Mouse (Mus musculus): ENCODE data around the gene Cux2.
A peak's percentile ranks its signal among the peaks of the same experiment; 100 is the strongest.

Cux2 gene

DNA sequence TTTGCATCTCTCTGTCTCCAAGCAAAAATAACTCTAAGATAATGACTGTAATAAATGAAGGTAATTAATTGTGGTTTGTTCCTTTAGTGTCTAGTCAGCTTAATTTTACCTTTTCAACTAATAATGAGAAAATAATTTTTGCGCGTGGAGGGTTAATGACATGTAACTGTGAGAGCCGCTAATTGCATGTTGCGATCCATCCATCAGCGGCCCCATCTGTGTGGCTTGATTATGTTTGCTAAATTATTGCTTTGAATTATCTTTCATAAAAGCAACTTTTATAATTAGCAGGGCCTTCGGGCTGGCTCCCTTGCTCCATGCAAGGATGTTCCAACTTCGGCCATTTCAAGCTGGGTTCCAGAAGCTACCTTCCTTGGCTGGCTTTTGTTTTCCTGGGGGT, 130.7 kb downstream of the Cux2 start:
- no peak for DNase-seq (ENCODE audit: low spot score in 2 of 2)

DNA sequence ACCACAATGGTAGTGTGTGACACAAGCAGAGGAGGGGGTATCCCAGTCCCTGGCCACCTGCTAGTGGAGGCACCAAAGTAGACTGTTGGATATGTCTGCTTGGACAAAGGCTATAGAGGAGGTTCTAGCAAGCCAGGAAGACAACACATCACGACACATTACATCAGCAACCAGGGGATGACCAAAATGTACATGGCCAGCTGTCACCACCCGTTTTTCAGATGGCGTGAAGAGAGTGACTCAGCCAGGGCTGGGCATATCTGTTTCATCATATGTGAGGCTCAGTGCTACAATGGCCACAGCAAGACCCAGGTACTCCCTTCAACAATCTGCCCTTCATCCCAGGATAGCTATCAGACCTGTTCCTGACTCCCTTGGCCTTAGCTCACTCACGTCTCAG, 133.1 kb downstream of the Cux2 start:
- no peak for DNase-seq (ENCODE audit: low spot score in 2 of 2)

DNA sequence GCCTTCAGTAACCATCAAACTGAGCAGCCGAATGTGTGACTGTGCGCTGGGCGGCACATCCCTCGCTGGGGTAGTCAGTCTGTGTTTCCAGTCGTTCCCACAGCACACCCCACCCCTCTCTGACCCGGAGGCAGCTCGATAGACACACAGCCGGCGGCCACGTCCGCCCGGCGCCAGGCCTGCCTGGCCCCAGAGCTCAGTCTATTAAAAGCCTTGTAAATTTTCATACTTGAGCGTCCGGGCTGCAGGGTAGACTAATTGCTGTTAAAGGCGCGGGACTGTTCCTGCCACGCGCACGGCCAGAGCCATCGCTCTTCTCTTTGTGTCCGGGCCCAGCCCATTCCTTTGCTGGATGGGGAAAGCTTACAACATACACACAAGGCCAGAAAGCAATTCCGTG, 135.9 kb downstream of the Cux2 start:
- no peak for DNase-seq (ENCODE audit: low spot score in 2 of 2)

DNA sequence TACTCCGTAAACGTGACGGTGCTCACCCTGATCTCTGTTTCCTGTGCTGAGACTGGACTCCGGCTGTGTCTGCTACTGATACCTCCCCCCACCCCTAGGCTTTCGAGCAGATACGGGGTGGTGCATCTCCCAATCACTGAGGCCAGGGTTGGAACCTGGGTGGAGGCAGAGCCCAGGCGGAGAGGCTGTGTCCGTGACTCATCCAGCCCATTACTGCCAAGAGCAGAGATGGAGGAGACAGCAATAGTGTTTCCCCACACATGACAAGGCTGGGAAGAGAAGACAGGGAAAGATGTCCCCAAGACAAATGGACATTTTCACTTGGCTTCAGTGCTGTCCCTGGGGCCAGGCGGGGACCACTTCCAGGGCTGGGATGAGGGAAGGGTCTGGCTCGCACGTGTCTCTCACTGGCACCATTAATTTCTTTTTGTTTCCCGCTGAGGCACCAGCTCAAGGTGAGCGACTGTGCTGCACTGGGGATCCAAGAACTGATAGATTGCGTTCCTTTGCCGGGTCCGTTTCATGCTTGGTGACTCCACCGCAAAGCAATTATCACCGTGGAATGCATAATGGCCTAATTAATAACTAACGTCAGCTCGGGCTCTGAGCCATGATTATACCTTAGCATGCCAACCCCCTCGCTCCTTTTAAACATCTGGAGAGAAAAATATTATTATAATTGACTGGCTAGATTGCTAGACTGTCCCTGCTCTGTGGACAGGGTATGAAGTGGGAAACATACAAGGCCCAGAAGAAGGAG, 140.5 kb downstream of the Cux2 start:
- DNase-seq (ENCODE audit: low spot score in 2 of 2) = no peak

DNA sequence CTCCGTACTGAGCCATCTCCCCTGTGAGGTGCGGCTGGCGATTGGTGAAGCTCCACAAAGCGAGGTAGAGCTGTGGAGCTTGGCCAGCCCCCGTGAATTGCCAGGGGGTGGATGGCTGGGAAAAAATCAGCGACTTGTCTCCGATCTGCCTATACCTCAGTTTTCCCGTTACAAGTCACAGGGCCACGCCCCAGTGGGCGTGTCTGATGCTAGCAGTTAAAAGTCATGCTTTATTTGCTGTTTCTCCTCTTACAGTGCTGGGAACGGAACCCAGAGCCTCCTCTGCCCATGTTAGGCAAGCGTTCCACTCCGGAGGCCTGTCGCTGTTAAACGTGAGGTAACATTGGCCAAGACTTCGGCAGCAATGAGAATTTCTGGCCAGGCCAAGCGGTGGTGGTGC, 144.2 kb downstream of the Cux2 start:
- no peak for DNase-seq (ENCODE audit: low spot score in 2 of 2)

DNA sequence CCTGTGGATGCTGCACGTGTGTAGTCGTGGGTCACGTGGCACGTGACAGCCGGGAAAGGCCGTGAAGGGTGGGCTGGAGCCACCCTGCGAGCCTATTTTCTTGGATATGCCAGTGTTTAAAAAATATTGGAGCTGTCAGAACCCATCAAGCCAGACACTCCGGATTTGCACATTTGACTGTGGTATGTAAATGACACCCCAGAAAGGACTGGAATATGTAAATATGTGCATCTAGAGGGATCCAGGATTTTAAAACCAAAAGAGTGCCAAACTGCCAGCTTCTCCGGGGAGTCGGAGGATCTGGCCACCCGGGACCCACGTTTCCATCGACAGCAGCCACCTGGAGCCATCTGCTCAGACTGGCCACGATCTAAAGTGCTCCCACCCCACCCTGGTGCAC, 145.1 kb downstream of the Cux2 start:
- no peak for DNase-seq (ENCODE audit: low spot score in 2 of 2)

DNA sequence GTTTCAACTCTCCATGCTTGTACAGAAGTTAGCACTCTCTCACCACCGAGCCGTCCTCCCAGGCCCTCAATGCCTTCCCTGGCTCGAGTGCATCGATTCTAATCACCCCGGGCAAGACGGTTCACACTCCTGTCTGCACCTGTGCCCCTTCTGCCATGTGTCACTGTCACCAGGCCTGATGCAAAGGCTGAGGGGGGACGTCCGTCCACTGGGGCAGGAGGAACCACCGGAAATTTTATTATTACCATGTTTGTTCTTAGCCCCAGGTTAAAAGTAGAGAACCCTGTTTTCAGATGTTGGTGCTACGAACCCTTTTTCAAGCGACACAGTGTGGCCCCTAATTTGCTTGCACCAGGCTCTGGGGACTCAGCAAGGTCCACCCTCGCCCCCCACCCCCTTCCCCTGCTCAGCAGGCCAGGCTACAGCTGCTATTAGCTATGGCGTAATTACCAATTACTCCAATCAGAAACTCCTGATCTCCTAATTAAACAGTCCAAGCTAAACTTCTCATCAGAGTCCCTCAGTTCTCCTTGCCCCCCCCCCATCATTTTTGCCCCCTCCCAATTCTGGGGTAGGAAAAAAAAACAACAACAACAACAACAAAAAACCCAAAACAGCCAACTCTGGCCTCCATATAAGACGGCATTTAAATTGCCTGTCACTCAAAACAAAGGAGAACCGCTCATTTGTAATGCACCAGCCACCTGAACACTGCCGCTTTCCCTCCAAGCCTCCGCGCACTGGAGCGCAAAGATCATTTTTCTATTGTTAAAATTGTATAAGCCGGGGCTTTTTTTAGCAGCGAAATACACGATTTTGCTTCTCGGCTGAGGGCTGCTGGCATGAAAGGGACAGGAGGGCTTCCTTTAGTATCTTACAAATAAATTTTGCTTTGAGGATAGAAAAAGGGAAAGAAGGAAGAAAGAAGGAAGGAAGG, 146.8 kb downstream of the Cux2 start:
- no peak for DNase-seq (ENCODE audit: low spot score in 2 of 2)

DNA sequence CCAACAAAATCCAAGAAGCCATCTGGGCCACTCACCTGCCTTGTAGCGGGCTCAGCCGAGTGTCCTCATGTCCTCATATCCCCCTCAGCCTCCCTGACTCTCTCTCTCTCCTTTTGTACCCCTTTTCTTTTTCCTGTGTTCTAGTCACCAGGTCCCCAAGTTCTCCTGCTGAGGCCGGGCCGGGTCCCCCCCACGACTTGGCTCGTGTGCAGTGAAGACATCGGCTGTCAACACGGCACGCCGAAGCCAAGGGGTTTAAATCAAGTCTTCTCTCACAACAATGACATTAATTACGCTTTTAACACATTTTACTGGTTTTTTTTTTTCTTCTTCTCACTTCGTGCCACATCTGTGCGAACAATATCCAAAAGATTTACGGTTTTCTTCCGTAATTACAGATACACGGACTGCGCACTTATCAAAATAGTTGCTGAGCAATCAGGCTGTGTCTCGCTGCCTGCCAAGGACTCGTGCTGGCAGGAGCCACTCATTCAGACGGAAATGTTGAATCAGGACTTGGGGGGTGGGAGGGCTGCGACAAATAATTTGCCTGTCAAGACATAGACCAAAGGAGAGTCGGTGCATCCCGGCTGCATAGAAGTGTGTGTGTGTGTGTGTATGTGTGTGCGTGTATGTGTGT, 154.7 kb downstream of the Cux2 start:
- DNase-seq (ENCODE audit: low spot score in 2 of 2) = no peak

DNA sequence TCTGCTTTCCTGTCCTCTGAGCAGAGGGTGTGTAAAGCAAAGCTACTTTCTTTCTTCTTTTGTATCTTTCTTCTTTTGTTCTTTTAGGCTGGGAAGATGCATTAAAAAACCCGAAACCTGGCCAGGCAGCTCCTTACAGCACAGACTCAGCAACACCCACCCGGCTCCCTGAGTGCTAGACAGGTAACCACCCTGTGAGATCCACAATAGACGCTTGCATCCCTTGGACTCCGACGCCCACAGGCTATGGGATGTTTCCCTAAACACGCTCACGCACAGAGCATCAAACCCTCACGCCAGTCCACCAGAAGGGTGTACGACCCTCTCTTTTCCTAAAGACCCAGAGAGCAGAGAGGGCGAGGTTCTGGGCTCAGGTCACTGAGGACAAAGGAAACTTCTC, 155.3 kb downstream of the Cux2 start:
- no peak for DNase-seq (ENCODE audit: low spot score in 2 of 2)

DNA sequence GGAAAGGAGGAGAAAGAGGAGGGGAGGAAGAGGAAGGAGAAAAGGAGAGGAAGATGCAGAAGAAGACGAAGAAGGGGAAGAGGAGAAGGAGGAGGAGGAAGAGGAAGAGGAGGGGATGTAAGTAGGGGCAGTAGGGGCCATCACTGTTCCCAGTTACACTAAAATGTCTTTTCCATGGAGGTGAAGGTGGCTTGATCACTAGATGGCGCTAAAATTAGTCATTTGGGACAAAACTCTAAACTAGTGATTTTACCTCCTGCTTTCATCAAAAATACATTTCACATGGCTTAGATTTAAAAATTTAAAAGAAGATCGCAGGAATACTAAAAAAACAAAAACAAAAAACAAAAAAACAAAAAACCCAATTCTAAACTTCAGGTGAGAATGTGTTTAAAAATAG, 156.3 kb downstream of the Cux2 start:
- DNase-seq (ENCODE audit: low spot score in 2 of 2) = no peak

DNA sequence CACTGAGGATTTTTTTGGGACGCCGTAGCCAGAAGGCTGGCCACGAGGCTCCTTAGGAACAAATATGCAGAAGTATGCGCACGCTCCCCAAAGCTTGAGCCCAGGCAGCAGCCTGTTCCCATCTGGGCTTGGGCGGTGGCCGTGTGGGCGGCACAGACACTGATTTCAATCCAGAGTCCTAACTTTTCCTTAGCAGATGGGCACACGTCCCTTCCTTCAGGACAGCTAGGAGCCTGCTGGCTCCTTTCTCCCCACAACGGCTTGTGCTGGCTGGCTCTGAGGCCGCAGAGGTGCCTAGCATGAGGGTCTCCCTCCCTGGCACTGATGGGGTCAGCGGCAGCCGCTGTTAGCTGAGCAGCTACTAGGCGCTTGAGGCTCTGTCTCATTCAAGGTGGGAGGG, 157.6 kb downstream of the Cux2 start:
- peak; percentile 56 to 69 for DNase-seq (ENCODE audit: low spot score in 2 of 2)

DNA sequence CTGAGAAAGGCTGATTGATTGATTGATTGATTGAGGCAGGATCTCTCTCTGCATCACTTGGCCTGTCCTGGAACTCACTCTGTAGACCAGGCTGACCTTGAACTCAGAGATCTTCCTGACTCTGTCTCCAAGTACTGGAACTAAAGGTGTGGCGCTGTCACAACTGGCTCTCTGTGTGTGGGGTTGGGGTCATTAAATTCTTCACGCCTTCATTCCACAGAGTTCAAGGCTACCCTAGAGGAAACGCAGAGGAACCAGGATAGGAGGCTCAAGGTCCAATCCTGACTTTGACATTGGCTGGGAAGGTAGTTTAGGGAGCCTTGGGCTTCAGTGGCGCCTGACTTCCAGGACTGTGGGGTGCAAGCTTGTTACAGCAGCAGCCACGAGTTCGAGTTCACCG, 159.0 kb downstream of the Cux2 start:
- DNase-seq (ENCODE audit: low spot score in 2 of 2) = no peak

DNA sequence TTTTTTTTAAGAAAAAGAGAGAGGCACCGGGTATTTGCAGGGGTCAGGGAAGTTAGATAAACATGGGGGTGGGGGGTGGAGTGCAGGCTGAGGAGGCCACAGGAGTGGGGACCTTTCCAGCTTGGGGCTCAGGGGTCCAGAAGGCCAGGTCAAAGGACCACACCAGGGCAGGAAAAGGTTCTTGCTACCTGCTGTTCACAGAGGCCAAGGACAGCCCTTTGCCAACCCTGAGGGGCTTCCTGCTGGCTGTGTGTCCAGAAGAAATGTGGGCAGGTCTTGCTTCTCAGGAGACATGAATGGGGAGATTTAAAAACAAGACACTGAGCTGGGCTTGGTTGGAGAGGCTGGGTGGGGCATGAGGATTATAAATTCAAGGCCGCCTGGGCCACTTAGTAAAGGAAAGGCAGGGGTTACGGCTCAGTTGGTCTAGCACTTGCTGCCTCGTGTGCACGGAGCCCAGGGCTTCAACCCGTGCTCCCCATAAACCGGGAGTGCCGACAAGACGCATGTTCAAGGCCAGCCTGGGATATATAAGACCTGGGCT, 160.0 kb downstream of the Cux2 start:
- DNase-seq (ENCODE audit: low spot score in 2 of 2) = no peak

DNA sequence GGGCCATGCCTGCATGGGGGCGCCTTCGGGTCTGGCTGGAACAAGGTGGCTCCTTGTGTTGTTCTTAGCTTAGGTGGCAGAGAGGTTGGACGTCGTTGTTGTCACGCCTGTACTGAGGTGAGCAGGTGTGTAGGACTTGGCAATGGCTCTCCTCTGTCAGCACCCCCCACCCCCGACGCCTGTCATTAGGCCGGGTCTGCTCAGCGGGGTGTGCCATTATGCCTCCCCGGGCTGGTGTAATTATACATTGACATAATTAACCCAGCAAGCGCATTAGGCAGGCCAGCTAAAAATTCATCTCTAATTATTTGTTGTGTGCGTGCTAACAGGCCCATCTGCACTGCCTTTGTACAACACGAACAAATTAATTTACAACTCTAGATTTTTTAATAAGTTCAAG, 160.5 kb downstream of the Cux2 start:
- no peak for DNase-seq (ENCODE audit: low spot score in 2 of 2)

DNA sequence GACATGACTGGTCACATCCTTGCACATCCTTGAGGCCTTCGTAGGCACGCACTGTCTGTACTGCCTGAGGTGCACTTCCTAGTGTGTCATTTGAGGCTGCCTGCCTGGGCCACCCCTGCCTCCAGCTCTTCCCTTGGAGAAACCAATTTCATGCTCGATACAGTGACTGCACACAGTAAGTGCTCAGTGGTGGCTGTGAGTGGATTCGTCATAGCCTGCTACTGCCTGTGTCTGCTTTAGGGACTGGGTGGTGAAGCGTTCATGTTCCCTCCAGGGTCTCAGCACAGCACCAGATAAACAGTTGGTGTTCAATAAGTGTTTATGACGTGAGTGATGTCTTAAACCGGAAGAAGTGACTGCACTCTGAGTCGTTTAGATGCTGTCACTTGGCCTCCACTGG, 166.5 kb downstream of the Cux2 start:
- DNase-seq (ENCODE audit: low spot score in 2 of 2) = no peak

DNA sequence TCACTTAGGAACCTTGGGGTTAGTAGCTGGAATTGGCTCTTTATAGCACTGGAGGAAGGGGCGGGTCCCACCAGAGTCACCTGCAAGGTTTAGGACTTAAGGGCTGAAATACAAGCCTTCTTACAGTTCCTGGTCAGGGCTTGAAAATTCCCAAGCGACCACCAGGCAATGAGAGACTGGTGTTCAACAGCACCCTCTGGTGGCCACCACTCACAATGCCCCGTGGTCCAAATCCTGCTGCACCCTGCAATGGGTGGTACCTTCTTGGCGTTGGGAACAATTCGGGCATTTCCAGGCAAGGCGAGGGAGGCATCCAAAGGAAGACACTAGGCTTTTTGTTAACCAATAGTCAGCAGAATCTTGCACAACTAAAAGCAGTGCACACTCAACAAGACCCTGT, 170.7 kb downstream of the Cux2 start:
- no peak for DNase-seq (ENCODE audit: low spot score in 2 of 2)

DNA sequence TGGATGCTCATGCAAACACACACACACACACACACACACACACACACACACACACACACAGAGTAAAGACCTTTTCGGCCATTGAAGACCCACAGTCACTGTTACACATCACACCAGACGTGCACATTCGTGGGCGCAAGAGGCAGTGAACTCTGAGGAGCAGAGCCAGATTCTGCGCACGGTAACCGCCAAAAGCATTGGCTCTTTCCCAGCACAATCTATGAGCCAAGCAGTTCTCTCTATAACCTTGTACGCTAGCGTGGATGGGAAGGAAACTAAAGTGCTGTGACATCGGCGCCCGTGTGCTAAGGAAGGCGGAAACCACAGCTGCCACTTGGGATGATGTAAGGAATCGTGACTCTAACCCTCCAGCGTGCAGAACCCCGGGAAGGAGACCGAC, 171.2 kb downstream of the Cux2 start:
- DNase-seq (ENCODE audit: low spot score in 2 of 2) = no peak

DNA sequence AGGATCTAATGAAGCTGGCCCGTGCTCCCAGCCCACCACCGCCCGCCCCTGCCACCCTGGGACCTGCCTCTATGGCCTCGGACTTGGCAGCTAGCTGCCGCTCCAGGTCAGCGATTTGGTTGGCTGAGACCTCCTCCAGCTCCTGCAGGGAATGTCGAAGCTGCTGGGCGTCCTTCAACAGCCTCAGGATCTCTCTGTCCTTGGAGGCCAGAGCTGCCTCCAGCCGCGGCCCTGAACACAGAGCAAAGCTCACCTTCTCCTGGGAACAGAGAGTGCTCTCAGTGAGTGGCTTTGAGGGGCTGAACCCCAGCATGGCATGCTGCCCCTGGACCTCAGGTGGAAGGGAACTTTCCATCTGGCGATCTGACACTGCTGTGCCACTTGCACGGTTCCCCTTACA, 173.0 kb downstream of the Cux2 start:
- DNase-seq (ENCODE audit: low spot score in 2 of 2) = no peak

DNA sequence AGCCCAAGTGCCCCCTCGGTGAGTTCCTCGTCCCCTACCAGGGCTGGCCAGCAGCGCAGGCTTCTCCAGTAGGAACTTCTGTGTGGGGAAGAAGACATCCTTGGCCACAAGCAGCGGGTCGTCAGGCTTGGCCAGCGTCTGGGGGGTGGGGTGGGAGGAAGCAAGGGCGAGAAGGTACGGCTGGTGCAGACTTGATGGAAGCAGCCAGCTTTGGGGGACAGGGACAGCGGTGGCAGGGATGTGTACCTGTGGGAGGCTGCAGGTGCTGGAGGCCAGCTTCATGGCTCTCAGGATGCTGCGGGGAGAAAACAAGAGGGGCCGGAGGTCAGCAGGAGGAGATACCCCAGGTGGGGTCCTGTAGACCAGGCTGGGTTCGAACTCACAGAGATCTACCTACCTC, 174.9 kb downstream of the Cux2 start:
- no peak for DNase-seq (ENCODE audit: low spot score in 2 of 2)

DNA sequence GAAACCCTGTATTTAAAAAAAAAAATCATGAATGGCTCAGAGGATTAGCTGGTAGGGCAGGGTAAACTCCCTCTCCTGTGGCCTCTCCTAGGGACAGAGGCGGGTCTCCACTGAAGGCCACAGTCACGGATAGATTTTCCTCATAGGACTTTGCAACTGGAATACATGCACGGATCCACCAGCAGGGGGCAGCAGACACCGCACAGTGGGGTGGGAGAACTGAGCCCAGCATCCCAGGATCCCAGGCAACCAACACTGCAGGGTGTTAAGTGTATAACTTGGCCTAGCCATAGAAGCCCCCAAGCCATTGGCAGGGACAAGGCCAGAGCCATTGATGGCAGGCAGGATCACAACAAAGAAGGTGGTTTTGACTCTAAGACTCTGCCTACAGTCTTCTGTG, 177.7 kb downstream of the Cux2 start:
- DNase-seq (ENCODE audit: low spot score in 2 of 2) = peak in 1 of 2 experiments; percentile 79

DNA sequence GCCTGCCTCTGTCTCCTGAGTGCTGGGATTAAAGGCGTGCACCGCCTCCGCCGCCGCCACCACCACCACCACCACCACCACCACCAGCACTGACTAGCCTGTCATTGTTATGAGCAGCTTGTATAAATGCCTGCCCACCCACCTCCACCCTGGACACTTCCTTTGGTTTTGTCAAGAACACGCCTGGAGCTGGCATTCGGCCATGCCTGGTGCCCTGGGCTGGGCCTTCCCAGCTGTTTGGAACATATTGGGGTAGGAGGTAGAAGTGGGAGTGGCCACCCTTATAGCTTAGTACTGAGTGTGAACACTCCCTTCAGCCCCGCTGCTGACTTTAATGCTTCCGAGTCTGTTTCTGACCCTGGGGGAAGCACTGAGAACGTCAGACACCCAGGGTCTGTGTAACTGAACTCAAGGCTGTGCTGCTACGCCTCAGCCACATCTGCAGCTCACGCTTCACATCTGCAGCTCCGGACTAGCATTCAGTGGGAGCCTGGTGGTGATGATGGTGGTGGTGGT, 178.3 kb downstream of the Cux2 start:
- no peak for DNase-seq (ENCODE audit: low spot score in 2 of 2)

DNA sequence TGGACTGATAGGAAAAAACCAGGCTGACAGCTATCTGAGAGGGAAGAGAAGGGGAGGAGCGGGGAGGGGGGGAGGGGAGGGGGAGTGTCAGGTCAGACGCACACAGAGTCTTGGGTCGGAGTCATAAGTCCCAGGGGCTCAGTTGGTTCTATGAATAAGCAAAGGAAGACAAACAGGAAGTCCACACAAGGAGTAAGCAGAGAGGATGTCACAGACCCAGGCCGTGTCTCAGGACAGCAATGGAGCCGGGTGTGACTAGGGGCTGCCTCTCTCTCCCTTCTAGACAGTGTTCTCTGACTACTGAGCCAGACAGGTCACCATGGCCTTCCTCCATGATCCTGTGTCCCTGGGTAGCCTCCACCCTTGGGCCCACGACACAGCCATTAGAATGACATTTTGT, 179.1 kb downstream of the Cux2 start:
- DNase-seq (ENCODE audit: low spot score in 2 of 2) = no peak

All from frontal cortex, postnatal 10 days (tissue).